Mouse (Mus musculus): ENCODE measurements around the gene Cdk10. TPM values are rescaled to one million over a fixed set of nuclear protein-coding genes. Genes with fewer than 3 reads are reported as not detected.
"Not testable (repeated sequence)": the region's sequence is repeated elsewhere in the genome, so short reads cannot be mapped to it uniquely, and the experiment has no call there.

The Cdk10 gene
- polyA plus RNA-seq, 1 experiment from 2014 or later: 43.1 TPM

- 76% methylated on average over 1 of the region's 1 CpGs for WGBS
- Histone ChIP-seq H3K4me2 (ENCODE audit: low read length) (no peak overlapping the region), H3K27ac (ENCODE audit: low read depth, low read length) (no peak overlapping the region), H3K4me1 (ENCODE audit: control insufficient read depth, insufficient read depth, low read length) (peaks cover 10% of the 10 kb centered on the region), H3K4me3 (ENCODE audit: low read depth, low read length) (no peak overlapping the region), H3K27me3 (replicated peaks; ENCODE audit: control insufficient read depth, insufficient read depth, low read length) (no peaks in the 10 kb centered on the region), H3K9me3 (replicated peaks; ENCODE audit: control insufficient read depth, low read length) (no peaks in the 10 kb centered on the region), H3K36me3 (ENCODE audit: control insufficient read depth, insufficient read depth, low read length) (no peaks in the 10 kb centered on the region), H3K9ac (ENCODE audit: low read length) (no peak overlapping the region)
- ATAC-seq: no peak
- DNase-seq (ENCODE audit: low spot score): no peak
Observed at GRCm38 (mm10) chr8:123220917-123221316, 3.7 kb upstream of the Cdk10 start.

- no peak for ATAC-seq
- peaks cover 31% of the 10 kb centered on the region for H3K36me3 ChIP-seq (ENCODE audit: control insufficient read depth, insufficient read depth, low read length)
- no peak overlapping the region for H3K4me3 ChIP-seq (ENCODE audit: low read depth, low read length)
- no peaks in the 10 kb centered on the region for H3K27me3 ChIP-seq (replicated peaks; ENCODE audit: control insufficient read depth, insufficient read depth, low read length)
- peaks cover 10% of the 10 kb centered on the region for H3K4me1 ChIP-seq (ENCODE audit: control insufficient read depth, insufficient read depth, low read length)
- no peak for DNase-seq (ENCODE audit: low spot score)
- no peak overlapping the region for H3K4me2 ChIP-seq (ENCODE audit: low read length)
- no peak overlapping the region for H3K9ac ChIP-seq (ENCODE audit: low read length)
- H3K9me3 ChIP-seq (replicated peaks; ENCODE audit: control insufficient read depth, low read length): no peaks in the 10 kb centered on the region
- WGBS: 100% methylated on average over 1 of the region's 1 CpGs
- H3K27ac ChIP-seq (ENCODE audit: low read depth, low read length): no peak overlapping the region
Observed at GRCm38 (mm10) chr8:123228416-123228815, 3.8 kb downstream of the Cdk10 start.

GRCm38 (mm10) chr8:123230326-123230725 lies 5.7 kb downstream of the Cdk10 start:
- H3K9ac ChIP-seq (ENCODE audit: low read length); H3K27ac ChIP-seq (ENCODE audit: low read depth, low read length); H3K4me2 ChIP-seq (ENCODE audit: low read length); H3K9me3 ChIP-seq (replicated peaks; ENCODE audit: control insufficient read depth, low read length); H3K4me1 ChIP-seq (ENCODE audit: control insufficient read depth, insufficient read depth, low read length); H3K4me3 ChIP-seq (ENCODE audit: low read depth, low read length); DNase-seq (ENCODE audit: low spot score); ATAC-seq: not testable (repeated sequence)
- 83% methylated on average over 9 of the region's 11 CpGs for WGBS
- Histone ChIP-seq H3K36me3 (ENCODE audit: control insufficient read depth, insufficient read depth, low read length) (peaks cover 31% of the 10 kb centered on the region), H3K27me3 (replicated peaks; ENCODE audit: control insufficient read depth, insufficient read depth, low read length) (peaks cover 12% of the 10 kb centered on the region)

DNA sequence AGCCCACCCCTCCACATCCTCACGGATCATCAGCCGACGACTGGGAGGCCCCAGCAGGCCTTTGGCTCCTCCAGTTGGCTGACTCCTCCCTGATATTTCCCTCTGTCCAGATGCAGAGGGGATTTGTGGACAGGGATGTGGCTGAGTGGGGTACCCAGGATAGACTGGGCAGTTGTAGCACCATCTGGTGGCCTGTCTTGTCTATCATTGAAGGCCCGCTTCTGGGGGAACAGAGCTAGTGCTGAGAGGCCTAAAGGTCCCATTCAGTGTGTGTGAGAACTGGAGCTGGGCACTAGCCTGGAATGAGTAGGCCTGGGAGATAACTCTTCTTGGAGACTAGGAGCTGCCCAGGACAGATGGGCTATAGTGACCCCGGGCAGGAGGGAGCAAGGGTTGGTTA lies 7.1 kb downstream of the Cdk10 start:
- no peak for DNase-seq (ENCODE audit: low spot score)
- WGBS: 60% methylated on average over 5 of the region's 5 CpGs

GRCm38 (mm10) chr8:123232553-123232952 lies 7.9 kb downstream of the Cdk10 start:
- Histone ChIP-seq H3K9me3 (replicated peaks; ENCODE audit: control insufficient read depth, low read length) (no peaks in the 10 kb centered on the region), H3K27ac (ENCODE audit: low read depth, low read length) (no peak overlapping the region), H3K36me3 (ENCODE audit: control insufficient read depth, insufficient read depth, low read length) (peaks cover 19% of the 10 kb centered on the region), H3K4me2 (ENCODE audit: low read length) (no peak overlapping the region), H3K9ac (ENCODE audit: low read length) (no peak overlapping the region), H3K27me3 (replicated peaks; ENCODE audit: control insufficient read depth, insufficient read depth, low read length) (peaks cover 22% of the 10 kb centered on the region), H3K4me1 (ENCODE audit: control insufficient read depth, insufficient read depth, low read length) (peaks cover 7% of the 10 kb centered on the region), H3K4me3 (ENCODE audit: low read depth, low read length) (no peak overlapping the region)
- DNase-seq (ENCODE audit: low spot score): no peak
- WGBS: 44% methylated on average over 7 of the region's 7 CpGs
- ATAC-seq: no peak

More for the DNA sequence above, 7.1 kb downstream of the Cdk10 start:
- Histone ChIP-seq H3K4me2 (ENCODE audit: low read length) (no peak overlapping the region), H3K9ac (ENCODE audit: low read length) (no peak overlapping the region), H3K27ac (ENCODE audit: low read depth, low read length) (no peak overlapping the region), H3K4me3 (ENCODE audit: low read depth, low read length) (no peak overlapping the region), H3K27me3 (replicated peaks; ENCODE audit: control insufficient read depth, insufficient read depth, low read length) (peaks cover 22% of the 10 kb centered on the region), H3K4me1 (ENCODE audit: control insufficient read depth, insufficient read depth, low read length) (peaks cover 7% of the 10 kb centered on the region), H3K36me3 (ENCODE audit: control insufficient read depth, insufficient read depth, low read length) (peaks cover 27% of the 10 kb centered on the region), H3K9me3 (replicated peaks; ENCODE audit: control insufficient read depth, low read length) (no peaks in the 10 kb centered on the region)
- ATAC-seq: no peak

DNA sequence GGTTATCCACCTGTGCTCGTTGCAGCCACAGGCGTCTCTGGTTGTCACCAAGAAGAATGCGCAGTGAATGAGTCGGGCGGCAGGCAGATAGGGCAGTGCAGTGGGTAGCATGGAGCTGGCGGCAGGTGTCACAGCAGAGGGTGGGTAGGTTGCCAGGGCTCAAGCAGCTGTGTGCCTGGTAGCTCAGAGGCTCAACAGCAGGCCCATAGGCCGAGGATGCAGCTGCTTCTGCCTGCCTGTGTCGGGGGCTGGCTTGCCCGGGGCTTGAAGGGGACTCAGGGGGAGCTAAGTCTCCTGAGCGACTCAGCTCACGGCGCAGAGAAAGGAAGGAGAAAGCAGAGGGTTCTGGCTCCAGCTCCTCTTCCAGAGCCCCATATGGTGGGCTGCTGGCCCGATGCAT lies 8.7 kb downstream of the Cdk10 start:
- Histone ChIP-seq H3K36me3 (ENCODE audit: control insufficient read depth, insufficient read depth, low read length) (peaks cover 11% of the 10 kb centered on the region; the same call in 1 of the 2 replicates), H3K4me3 (ENCODE audit: low read depth, low read length) (no peak overlapping the region), H3K27ac (ENCODE audit: low read depth, low read length) (no peak overlapping the region), H3K9me3 (replicated peaks; ENCODE audit: control insufficient read depth, low read length) (no peaks in the 10 kb centered on the region), H3K4me1 (ENCODE audit: control insufficient read depth, insufficient read depth, low read length) (peaks cover 7% of the 10 kb centered on the region), H3K27me3 (replicated peaks; ENCODE audit: control insufficient read depth, insufficient read depth, low read length) (peaks cover 22% of the 10 kb centered on the region), H3K9ac (ENCODE audit: low read length) (no peak overlapping the region), H3K4me2 (ENCODE audit: low read length) (no peak overlapping the region)
- WGBS: 62% methylated on average over 13 of the region's 13 CpGs
- DNase-seq (ENCODE audit: low spot score): no peak
- ATAC-seq: no peak

DNA sequence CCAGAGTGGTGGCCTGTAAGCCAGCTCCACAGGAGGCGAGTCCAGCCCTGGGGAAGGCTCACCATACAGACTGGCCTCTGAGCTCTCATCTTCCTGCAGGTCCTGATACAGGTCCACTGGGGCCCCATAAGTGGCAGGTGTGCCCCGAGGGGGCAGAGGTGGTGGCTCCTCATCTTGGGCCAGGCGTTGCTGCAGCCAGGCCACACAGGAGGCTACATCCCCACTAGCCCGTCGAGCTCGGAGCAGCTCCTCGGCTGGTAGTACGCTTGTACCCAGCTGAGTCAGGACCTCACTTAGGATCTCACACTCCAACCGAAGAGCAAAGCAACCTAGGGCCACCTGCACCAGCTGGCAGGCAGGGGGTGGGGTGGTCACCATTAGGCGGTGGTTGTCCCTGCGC lies 9.1 kb downstream of the Cdk10 start:
- 81% methylated on average over 11 of the region's 11 CpGs for WGBS
- Histone ChIP-seq H3K9me3 (replicated peaks; ENCODE audit: control insufficient read depth, low read length) (no peaks in the 10 kb centered on the region), H3K36me3 (ENCODE audit: control insufficient read depth, insufficient read depth, low read length) (peaks cover 7% of the 10 kb centered on the region; the same call in 1 of the 2 replicates), H3K4me3 (ENCODE audit: low read depth, low read length) (no peak overlapping the region), H3K9ac (ENCODE audit: low read length) (no peak overlapping the region), H3K27me3 (replicated peaks; ENCODE audit: control insufficient read depth, insufficient read depth, low read length) (peaks cover 22% of the 10 kb centered on the region), H3K4me1 (ENCODE audit: control insufficient read depth, insufficient read depth, low read length) (peaks cover 7% of the 10 kb centered on the region), H3K4me2 (ENCODE audit: low read length) (no peak overlapping the region), H3K27ac (ENCODE audit: low read depth, low read length) (no peak overlapping the region)
- ATAC-seq (no peak), DNase-seq (ENCODE audit: low spot score) (no peak)

DNA sequence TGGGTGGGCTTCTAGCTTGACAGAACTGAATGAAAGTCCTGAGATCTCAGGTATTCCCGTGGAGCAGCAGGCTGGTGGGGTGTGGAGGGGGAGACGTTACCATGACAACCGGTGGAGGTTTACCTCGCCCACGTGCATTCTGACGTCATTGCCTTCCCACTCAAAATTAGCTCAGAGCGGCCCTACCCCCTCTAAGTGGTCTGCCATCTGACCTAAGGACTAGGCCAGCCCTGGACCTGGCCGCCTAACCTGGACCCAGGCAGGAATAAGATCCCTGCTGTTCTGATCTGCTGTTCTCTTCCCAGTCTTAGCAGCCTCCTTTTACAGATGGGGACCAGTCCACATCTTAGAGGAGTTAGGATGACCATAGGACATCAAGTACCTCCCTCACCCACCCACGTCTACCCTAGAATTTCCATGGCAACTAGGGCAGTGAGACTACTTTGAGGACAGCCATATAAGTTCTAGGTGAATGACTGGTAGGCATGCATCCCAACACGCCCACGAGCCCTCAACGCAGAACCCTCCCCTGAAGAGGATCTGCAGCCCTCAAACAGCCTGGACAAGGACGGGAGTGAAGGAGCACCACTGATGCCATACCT lies 10.4 kb downstream of the Cdk10 start:
- WGBS: 27% methylated on average over 13 of the region's 13 CpGs
- ATAC-seq: no peak; the same call in 1 of the 2 replicates
- peaks cover 22% of the 10 kb centered on the region for H3K27me3 ChIP-seq (replicated peaks; ENCODE audit: control insufficient read depth, insufficient read depth, low read length)
- no peak overlapping the region for H3K27ac ChIP-seq (ENCODE audit: low read depth, low read length)
- peak; percentile 52 for DNase-seq (ENCODE audit: low spot score)
- H3K9ac ChIP-seq (ENCODE audit: low read length): peak overlapping the region; percentile 56
- H3K36me3 ChIP-seq (ENCODE audit: control insufficient read depth, insufficient read depth, low read length): no peaks in the 10 kb centered on the region
- peak overlapping the region; percentile 68 for H3K4me2 ChIP-seq (ENCODE audit: low read length)
- H3K4me1 ChIP-seq (ENCODE audit: control insufficient read depth, insufficient read depth, low read length): peaks cover 7% of the 10 kb centered on the region
- peak overlapping the region; percentile 36 for H3K4me3 ChIP-seq (ENCODE audit: low read depth, low read length)
- H3K9me3 ChIP-seq (replicated peaks; ENCODE audit: control insufficient read depth, low read length): no peaks in the 10 kb centered on the region

Measured in forebrain, embryonic 14.5 days (tissue).